Mouse (Mus musculus): ENCODE data around the gene Gm29427.

DNA sequence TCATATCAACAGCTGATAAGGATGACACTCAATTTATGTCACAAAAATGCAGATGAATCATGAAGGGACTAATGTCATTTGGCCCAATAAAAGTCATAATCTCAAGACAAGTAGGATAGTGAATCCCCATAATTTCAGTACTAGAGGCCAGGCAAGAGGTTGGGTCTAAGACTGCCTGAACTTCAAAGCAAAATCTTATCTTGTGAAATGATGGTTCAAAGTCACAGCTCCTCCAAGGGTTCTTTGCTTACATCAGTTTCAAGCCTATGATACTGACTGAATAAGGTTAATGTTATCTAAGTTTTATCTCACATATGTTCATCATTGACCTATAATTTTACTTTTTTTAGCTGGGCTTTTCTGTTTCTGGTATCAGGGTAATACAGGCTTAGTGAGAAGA is 74.6 kb downstream of the Gm29427 start:
- TF ChIP-seq GATA1 (IDR thresholded peaks at IDR 0.05; ENCODE audit: low read length) (no peak), TAL1 (IDR thresholded peaks at IDR 0.05; ENCODE audit: low read length) (no peak)

Measured in erythroblast, embryonic 14.5 days (primary cell).